Mouse (Mus musculus) heart, embryonic 11.5 days (tissue): ENCODE results near the gene Gm30191. TPM values are rescaled to one million over a fixed set of nuclear protein-coding genes. Genes with fewer than 3 reads are reported as not detected.

Source experiments
- ATAC-seq: fragments of 200-750 bp; cut with Nextera tagmentation; replicated peaks from 2 replicates; pipeline ENCODE4 v1.8.0; 2017; ENCODE audit warnings: moderate library complexity; ENCODE audit not compliant: insufficient number of reproducible peaks, low FRiP score, low TSS enrichment
- H3K27ac ChIP-seq: fragments of 300-500 bp; sonication (generic); 2 replicates; pipeline ENCODE4 v1.5.1; 2014; ENCODE audit warnings: mild to moderate bottlenecking, low read depth, low read length
- H3K27me3 ChIP-seq: fragments of 300-500 bp; sonication (generic); 2 replicates; pipeline ENCODE4 v1.6.1; 2014; ENCODE audit warnings: mild to moderate bottlenecking, low read length, mixed read lengths; ENCODE audit not compliant: control insufficient read depth, insufficient read depth
- H3K36me3 ChIP-seq: fragments of 300-500 bp; sonication (generic); 2 replicates; pipeline ENCODE4 v1.6.1; 2014; ENCODE audit warnings: mild to moderate bottlenecking, low read length, moderate library complexity, mixed read lengths; ENCODE audit not compliant: control insufficient read depth, insufficient read depth
- H3K4me1 ChIP-seq: fragments of 300-500 bp; sonication (generic); 2 replicates; pipeline ENCODE4 v1.6.1; 2014; ENCODE audit warnings: low read length; ENCODE audit not compliant: control insufficient read depth, insufficient read depth
- H3K4me2 ChIP-seq: fragments of 300-500 bp; sonication (generic); 2 replicates; pipeline ENCODE4 v1.6.1; 2014; ENCODE audit warnings: mild to moderate bottlenecking, moderate library complexity
- H3K4me3 ChIP-seq: fragments of 300-500 bp; sonication (generic); 2 replicates; pipeline ENCODE4 v1.5.1; 2014; ENCODE audit warnings: low read depth, low read length
- H3K9ac ChIP-seq: fragments of 300-500 bp; sonication (generic); 2 replicates; pipeline ENCODE4 v1.6.1; 2014; ENCODE audit warnings: mild to moderate bottlenecking, low read depth, low read length, moderate library complexity
- H3K9me3 ChIP-seq: fragments of 300-500 bp; sonication (generic); replicated peaks from 2 replicates; pipeline ENCODE4 v1.6.1; 2016; ENCODE audit warnings: low read length; ENCODE audit not compliant: control insufficient read depth
- WGBS: fragments of 180-500 bp; shearing (Covaris S2); extraction: QIAGEN DNeasy Blood & Tissue Kit; methylation state at CpG from one replicate; pipeline ENCODE4 v1.1.7; 2014; ENCODE audit not compliant: insufficient replicate concordance; 5-methylcytosine and 5-hydroxymethylcytosine counted together
- polyA plus RNA-seq: library from polyadenylated mRNA; unstranded; fragments of >200 nt; fragmentation: Nextera tagmentation; extraction: Ambion mirVana; gene quantifications from 2 replicates; pipeline ENCODE4 v1.2.1, GENCODE M21; 2014

Gm30191 gene
- polyA plus RNA-seq, 1 experiment from 2014 or later = not detected

DNA sequence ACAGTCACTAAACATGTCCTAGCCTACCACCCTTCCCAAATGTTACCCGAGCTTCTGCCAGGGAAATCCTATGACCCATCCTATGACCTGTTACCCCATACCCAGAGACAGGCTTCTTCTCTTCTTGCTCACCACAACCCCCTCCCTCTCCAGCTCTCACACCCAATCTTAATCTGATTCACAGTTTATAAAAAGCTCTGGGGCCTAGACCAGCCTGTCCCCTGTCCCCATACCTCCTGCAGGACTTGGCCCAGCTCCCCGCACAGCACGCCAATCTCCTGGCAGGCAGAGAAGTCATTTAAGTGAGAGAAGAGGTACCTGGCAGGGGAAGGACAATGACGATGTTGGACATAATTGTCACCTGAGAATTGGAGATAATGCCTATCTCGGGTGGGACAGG is 11.9 kb upstream of the Gm30191 start:
- 65% methylated on average over 5 of the region's 5 CpGs for WGBS
- no peak overlapping the region for H3K9ac ChIP-seq
- peaks cover 24% of the 10 kb centered on the region for H3K27me3 ChIP-seq
- peaks cover 10% of the 10 kb centered on the region for H3K4me1 ChIP-seq
- no peak for ATAC-seq
- H3K9me3 ChIP-seq = no peaks in the 10 kb centered on the region
- no peaks in the 10 kb centered on the region for H3K36me3 ChIP-seq
- no peak overlapping the region for H3K4me3 ChIP-seq
- no peak overlapping the region for H3K4me2 ChIP-seq
- no peak overlapping the region for H3K27ac ChIP-seq

DNA sequence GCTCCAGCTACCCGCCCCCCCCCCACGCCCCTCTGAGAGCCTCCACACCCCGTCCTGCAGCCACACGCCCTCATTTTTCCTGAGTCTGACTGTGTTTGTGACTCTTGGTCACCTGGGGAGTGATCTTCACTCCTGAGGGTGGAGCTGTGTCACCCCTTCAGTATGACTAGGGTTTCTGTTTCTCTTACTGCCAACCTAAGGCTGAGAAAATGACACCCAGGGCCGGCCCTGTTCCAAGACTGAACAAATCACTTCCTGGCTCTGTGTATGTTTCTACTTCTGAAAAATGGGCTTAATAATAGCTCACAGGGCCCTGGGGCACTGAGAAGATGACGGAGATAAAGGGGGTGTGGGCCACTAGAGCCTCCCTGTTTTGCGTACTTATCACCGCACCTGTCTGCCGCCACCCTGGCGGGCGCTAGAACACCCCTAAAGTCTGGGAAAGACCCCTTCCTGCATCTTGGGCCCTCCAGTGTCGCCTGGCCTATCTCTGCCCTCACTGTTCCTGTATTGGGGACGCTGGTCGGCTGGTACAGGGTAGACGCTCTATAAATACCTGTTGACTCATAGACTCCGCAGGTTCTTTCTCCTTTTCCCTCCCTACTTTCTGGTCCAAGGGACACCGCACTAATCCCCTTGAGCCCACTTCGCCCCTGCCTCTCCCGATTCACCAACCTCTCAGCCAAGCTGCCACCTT is 9.0 kb upstream of the Gm30191 start:
- peak overlapping the region; percentile 40; the same call in 1 of the 2 replicates for H3K9ac ChIP-seq
- H3K27ac ChIP-seq = no peak overlapping the region
- 17% methylated on average over 18 of the region's 19 CpGs for WGBS
- no peak for ATAC-seq
- peak overlapping the region; percentile 41 for H3K4me3 ChIP-seq
- H3K4me1 ChIP-seq = peaks cover 7% of the 10 kb centered on the region
- peaks cover 24% of the 10 kb centered on the region for H3K27me3 ChIP-seq
- peak overlapping the region; percentile 80 for H3K4me2 ChIP-seq
- no peaks in the 10 kb centered on the region for H3K9me3 ChIP-seq
- no peaks in the 10 kb centered on the region for H3K36me3 ChIP-seq

DNA sequence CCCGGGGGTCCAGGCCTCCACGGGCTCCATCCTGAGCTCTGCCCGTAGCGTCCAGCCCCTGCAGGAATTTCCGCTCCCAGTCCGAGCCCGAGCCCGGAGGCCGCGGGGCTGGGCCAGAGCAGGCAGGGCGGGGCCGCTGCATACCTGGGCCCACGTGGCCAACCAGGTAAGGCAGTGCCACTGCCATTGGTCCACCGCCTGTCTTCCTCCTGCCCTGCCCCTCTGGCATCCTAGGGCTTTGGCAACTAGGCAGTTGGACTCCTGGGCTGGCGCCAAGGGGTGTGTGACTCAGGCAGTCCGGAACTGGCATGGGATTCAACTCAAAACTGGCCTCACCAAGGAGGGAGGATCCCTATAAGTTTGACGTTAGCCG is 8.5 kb upstream of the Gm30191 start, which contains the start of gene Cnksr1:
Gene Cnksr1, minus strand, starts transcription at position 121 of the 373 bp plus-strand sequence.
- Histone ChIP-seq H3K27me3 (peaks cover 21% of the 10 kb centered on the region), H3K4me1 (peaks cover 7% of the 10 kb centered on the region), H3K36me3 (no peaks in the 10 kb centered on the region), H3K4me2 (peak within 1 kb of the TSS; percentile 80), H3K27ac (no peak within 1 kb of the TSS), H3K4me3 (peak within 1 kb of the TSS; percentile 41), H3K9ac (peak within 1 kb of the TSS; percentile 40; the same call in 1 of the 2 replicates), H3K9me3 (no peaks in the 10 kb centered on the region)
- WGBS = 4% methylated on average over 18 of the region's 18 CpGs
- peak; percentile 39; the same call in 1 of the 2 replicates for ATAC-seq

DNA sequence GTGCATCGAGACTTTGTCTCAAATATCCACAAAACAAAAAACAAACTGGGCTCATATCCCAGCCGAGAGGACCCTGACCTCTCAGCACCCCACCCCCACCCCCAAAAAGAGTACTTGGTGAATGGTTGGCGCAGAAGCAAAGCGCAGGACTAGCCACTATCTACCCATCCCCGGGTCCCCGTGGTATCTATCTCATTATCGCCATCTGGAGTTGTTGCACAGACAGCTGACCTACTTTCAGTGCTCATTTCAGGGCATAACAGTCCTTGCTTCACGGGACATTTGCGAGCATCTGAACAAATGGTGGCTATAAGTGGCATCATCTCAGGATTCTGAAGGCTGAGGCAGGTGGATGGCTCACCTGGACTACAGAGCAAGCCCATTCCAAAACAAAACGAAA is 8.0 kb upstream of the Gm30191 start:
- no peak overlapping the region for H3K27ac ChIP-seq
- no peaks in the 10 kb centered on the region for H3K36me3 ChIP-seq
- H3K9ac ChIP-seq = no peak overlapping the region
- peaks cover 7% of the 10 kb centered on the region for H3K4me1 ChIP-seq
- peak overlapping the region; percentile 41 for H3K4me3 ChIP-seq
- H3K9me3 ChIP-seq = no peaks in the 10 kb centered on the region
- no peak for ATAC-seq
- H3K4me2 ChIP-seq = peak overlapping the region; percentile 80
- 14% methylated on average over 10 of the region's 10 CpGs for WGBS
- H3K27me3 ChIP-seq = peaks cover 21% of the 10 kb centered on the region

DNA sequence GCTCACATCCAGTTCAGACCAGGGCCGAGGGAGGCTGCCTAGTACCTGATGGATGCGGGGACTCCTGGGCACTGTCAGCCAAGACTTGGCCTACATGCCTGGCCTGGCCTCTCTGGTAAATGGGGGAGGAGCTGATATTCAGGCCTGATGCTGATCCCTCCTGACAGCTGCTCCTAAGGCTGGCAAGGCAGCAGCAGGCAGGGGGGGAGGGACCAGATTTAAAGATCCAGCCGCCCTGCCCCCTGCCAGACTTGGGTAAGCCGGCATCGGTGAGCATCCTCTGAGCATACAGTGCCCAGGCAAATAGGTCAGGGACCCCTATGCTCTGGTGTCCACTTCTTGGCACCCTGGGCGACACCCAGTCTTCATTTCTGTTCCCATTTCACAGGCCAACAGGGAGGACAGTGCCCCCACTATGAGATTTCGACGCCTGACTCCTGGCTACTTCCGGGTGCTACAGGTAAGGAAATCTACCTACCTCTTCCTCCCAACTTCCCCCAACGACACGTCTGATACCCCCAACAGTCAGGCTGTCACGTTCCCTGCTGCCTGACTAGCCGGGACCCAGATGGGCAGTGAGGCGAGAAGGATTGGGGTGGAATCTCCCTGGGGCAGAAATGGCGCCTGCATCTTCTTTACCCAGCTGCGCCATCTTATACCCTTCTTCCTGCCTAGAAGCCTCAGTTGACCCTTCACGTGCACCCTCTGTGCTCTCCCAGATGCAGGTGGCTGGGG is 3.1 kb upstream of the Gm30191 start, which contains the start of gene E130218I03Rik:
Gene E130218I03Rik, plus strand, starts transcription at position 147 of the 735 bp plus-strand sequence.
- H3K27me3 ChIP-seq = peaks cover 26% of the 10 kb centered on the region
- H3K4me2 ChIP-seq = peak within 1 kb of the TSS; percentile 97
- no peaks in the 10 kb centered on the region for H3K36me3 ChIP-seq
- H3K4me1 ChIP-seq = peaks cover 8% of the 10 kb centered on the region; the same call in 1 of the 2 replicates
- H3K4me3 ChIP-seq = peak within 1 kb of the TSS; percentile 87
- no peak within 1 kb of the TSS for H3K9ac ChIP-seq
- ATAC-seq = no peak
- WGBS = 91% methylated on average over 17 of the region's 17 CpGs
- no peak within 1 kb of the TSS for H3K27ac ChIP-seq
- H3K9me3 ChIP-seq = no peaks in the 10 kb centered on the region

DNA sequence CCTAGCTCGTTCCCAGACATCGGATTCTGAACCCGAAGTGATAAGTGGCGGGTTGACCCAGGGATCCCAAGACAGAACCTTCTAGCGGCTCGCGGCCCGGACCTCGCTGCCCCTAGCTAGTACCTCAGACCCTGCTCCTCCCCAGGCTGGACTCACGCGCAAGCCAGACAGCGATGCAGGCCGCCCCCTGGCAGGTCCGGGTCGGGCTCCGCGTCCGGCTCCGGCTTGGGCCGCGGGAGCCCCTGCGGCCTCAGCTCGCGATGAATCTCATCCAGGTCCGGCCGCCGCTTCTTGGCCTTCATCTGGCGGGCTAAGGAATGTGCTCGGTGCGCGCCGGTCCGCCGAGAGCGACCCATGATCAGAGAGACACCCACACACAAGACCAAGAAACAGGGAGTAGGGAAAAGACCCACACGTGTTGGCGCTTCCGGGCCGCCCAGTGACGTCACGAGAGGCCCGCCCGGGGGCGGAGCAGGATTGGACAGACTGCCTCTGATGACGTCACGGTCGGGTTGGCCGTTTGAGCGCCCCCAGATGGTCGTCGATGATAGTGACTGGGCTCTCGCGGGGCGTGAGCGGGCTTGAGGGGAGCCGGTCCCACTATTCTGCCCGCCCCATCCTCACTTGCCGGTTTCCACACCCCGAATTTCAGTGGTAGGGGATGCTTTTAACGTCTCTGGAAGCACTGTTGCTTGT is 1.4 kb upstream of the Gm30191 start, which contains the start of gene Zfp593:
Gene Zfp593, minus strand, starts transcription at position 445 of the 696 bp plus-strand sequence.
- Histone ChIP-seq H3K27ac (peak within 1 kb of the TSS; percentile 54; the same call in 1 of the 2 replicates), H3K27me3 (peaks cover 28% of the 10 kb centered on the region)
- under 1% methylated on average over 60 of the region's 60 CpGs for WGBS

DNA sequence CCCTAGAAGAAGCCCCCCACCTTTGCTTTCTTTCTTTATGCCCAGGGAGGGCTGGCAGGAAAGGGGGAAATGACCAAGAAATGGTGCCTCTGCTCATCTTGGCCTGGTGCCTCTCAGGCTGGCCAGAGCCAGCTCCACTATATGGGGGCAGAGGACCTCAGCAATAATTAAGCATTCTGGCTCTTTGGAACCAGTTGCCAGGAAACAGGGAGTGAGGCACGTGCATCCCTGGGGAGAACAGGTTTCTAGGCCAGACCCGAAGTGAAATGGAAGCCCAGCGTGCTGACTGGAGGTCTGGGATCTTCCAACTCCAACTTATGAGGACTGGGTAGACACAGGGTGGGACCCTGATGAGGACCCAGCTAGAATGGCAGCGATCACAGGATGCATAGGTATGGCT is 479 bp upstream of the Gm30191 start:
- ATAC-seq = no peak

More for the DNA sequence above, 1.4 kb upstream of the Gm30191 start, which contains the start of gene Zfp593:
- H3K36me3 ChIP-seq = no peaks in the 10 kb centered on the region
- peaks cover 11% of the 10 kb centered on the region for H3K4me1 ChIP-seq
- ATAC-seq = peak; percentile 70
- H3K4me3 ChIP-seq = peak within 1 kb of the TSS; percentile 87
- no peaks in the 10 kb centered on the region for H3K9me3 ChIP-seq
- H3K9ac ChIP-seq = peak within 1 kb of the TSS; percentile 86
- peak within 1 kb of the TSS; percentile 97 for H3K4me2 ChIP-seq

DNA sequence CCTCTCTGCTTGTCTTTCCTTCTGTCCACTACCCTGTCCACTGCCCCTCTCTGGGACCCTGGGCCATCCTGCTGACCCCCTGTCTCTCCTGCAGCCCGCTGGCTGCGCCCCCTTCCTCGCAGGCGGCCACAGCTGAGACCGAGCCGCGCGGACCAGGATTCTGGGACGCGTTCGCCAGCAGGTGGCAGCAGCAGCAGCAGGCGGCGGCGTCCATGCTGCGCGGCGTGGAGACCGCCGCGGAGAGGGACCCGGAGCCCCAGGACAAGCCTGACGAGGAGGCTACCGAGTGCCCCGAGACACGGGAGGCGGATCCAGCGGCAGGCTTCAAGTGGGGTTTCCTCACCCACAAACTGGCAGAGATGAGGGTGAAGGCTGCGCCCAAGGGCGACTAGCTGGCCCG is 2.9 kb downstream of the Gm30191 start:
- Histone ChIP-seq H3K27me3 (peaks cover 56% of the 10 kb centered on the region), H3K4me1 (peaks cover 47% of the 10 kb centered on the region), H3K4me3 (peak overlapping the region; percentile 33), H3K4me2 (peak overlapping the region; percentile 80), H3K9me3 (no peaks in the 10 kb centered on the region), H3K36me3 (no peaks in the 10 kb centered on the region), H3K9ac (peak overlapping the region; percentile 29; the same call in 1 of the 2 replicates), H3K27ac (no peak overlapping the region)
- WGBS = 1% methylated on average over 30 of the region's 30 CpGs
- ATAC-seq = 0 out of 2 replicates have a peak, but pooled peaks have one; percentile 12

More for the DNA sequence above, 479 bp upstream of the Gm30191 start:
- peaks cover 37% of the 10 kb centered on the region for H3K27me3 ChIP-seq
- 56% methylated on average over 4 of the region's 4 CpGs for WGBS
- H3K9ac ChIP-seq = no peak overlapping the region
- H3K4me1 ChIP-seq = peaks cover 20% of the 10 kb centered on the region
- no peak overlapping the region for H3K27ac ChIP-seq
- H3K9me3 ChIP-seq = no peaks in the 10 kb centered on the region
- no peak overlapping the region for H3K4me2 ChIP-seq
- no peak overlapping the region for H3K4me3 ChIP-seq
- no peaks in the 10 kb centered on the region for H3K36me3 ChIP-seq
